Mouse (Mus musculus) myocyte (in vitro differentiated cells): ENCODE results near the gene Arhgap19. TPM values are rescaled to one million over a fixed set of nuclear protein-coding genes. Genes with fewer than 3 reads are reported as not detected.

ENCODE experiments used
- H3K27me3 ChIP-seq: one replicate; pipeline ENCODE4 v1.6.1; 2011; ENCODE audit not compliant: control insufficient read depth, insufficient read depth, insufficient read length
- H3K36me3 ChIP-seq: one replicate; pipeline ENCODE4 v1.6.1; 2011; ENCODE audit not compliant: control insufficient read depth, insufficient read depth
- H3K4me2 ChIP-seq: one replicate; pipeline ENCODE4 v1.6.1; 2011; ENCODE audit warnings: low read depth, control low read depth
- H3K4me3 ChIP-seq: one replicate; pipeline ENCODE4 v1.5.1; 2011; ENCODE audit warnings: mild to moderate bottlenecking, control low read depth, moderate library complexity
- H3K79me2 ChIP-seq: one replicate; pipeline ENCODE4 v1.6.1; 2011; ENCODE audit not compliant: control insufficient read depth, insufficient read depth
- H3ac ChIP-seq: one replicate; pipeline ENCODE4 v1.6.1; 2011; ENCODE audit not compliant: control insufficient read depth, insufficient read length
- CEBPB ChIP-seq: IDR thresholded peaks from 2 replicates; pipeline ENCODE4 v1.6.1; 2011; ENCODE audit warnings: mild to moderate bottlenecking, moderate library complexity; ENCODE audit not compliant: poor library complexity, insufficient read depth, severe bottlenecking
- E2F4 ChIP-seq: IDR thresholded peaks from one replicate; pipeline ENCODE4 v1.6.1; 2011; ENCODE audit warnings: mild to moderate bottlenecking, control low read depth, moderate library complexity; ENCODE audit not compliant: insufficient read depth
- MAX ChIP-seq: IDR thresholded peaks from one replicate; pipeline ENCODE4 v1.6.1; 2011; ENCODE audit warnings: low read depth, mild to moderate bottlenecking, control low read depth
- MYOD1 ChIP-seq, 3 experiments: IDR thresholded peaks; one replicate each; pipeline ENCODE4 v1.6.1; 2011; ENCODE audit warnings: control low read depth in 2 of 3, low read depth in 2 of 3, mild to moderate bottlenecking in 2 of 3, moderate library complexity in 1 of 3; ENCODE audit not compliant: insufficient read length in 2 of 3, control insufficient read depth in 1 of 3
- MYOG ChIP-seq, 3 experiments: IDR thresholded peaks; one replicate each; pipeline ENCODE4 v1.6.1; 2011; ENCODE audit warnings: control low read depth in 2 of 3, low read depth in 2 of 3, mild to moderate bottlenecking in 2 of 3; ENCODE audit not compliant: insufficient read length in 2 of 3, control insufficient read depth in 1 of 3, insufficient read depth in 1 of 3
- POLR2A ChIP-seq: IDR thresholded peaks from one replicate; pipeline ENCODE4 v1.6.1; 2011; ENCODE audit warnings: low read depth, mild to moderate bottlenecking, control low read depth, moderate library complexity; ENCODE audit not compliant: insufficient read length
- POLR2AphosphoS2 ChIP-seq: IDR thresholded peaks from one replicate; pipeline ENCODE4 v1.6.1; 2011; ENCODE audit warnings: low read depth, control low read depth; ENCODE audit not compliant: insufficient read length
- REST ChIP-seq: IDR thresholded peaks from one replicate; pipeline ENCODE4 v1.6.1; 2011; ENCODE audit warnings: mild to moderate bottlenecking, control low read depth, moderate library complexity; ENCODE audit not compliant: insufficient read depth, insufficient read length
- SRF ChIP-seq: IDR thresholded peaks from one replicate; pipeline ENCODE4 v1.6.1; 2011; ENCODE audit warnings: low read depth; ENCODE audit not compliant: control insufficient read depth, insufficient read length
- TCF12 ChIP-seq: IDR thresholded peaks from one replicate; pipeline ENCODE4 v1.6.1; 2011; ENCODE audit warnings: mild to moderate bottlenecking, control low read depth; ENCODE audit not compliant: poor library complexity, insufficient read depth, severe bottlenecking
- TCF3 ChIP-seq: IDR thresholded peaks from one replicate; pipeline ENCODE4 v1.6.1; 2011; ENCODE audit warnings: low read depth, control low read depth; ENCODE audit not compliant: insufficient read length
- USF1 ChIP-seq: IDR thresholded peaks from one replicate; pipeline ENCODE4 v1.6.1; 2011; ENCODE audit warnings: low read depth, mild to moderate bottlenecking, control low read depth, moderate library complexity
- polyA plus RNA-seq: library from polyadenylated mRNA; unstranded; fragments of >200 nt; fragmentation: generic; extraction: Trizol; gene quantifications from one replicate; pipeline ENCODE4 v1.2.1, GENCODE M21; 2012; ENCODE audit warnings: missing spikeins

Gene Arhgap19
- polyA plus RNA-seq, 1 experiment = 4.4 TPM

- H3K36me3 ChIP-seq = no peaks in the 10 kb centered on the region
- H3ac ChIP-seq = no peak overlapping the region
- no peak overlapping the region for H3K4me2 ChIP-seq
- TF ChIP-seq TCF3 = no peak
- TF ChIP-seq TCF12 = no peak
- no peak for TF ChIP-seq CEBPB
- no peak for TF ChIP-seq USF1
- no peak for TF ChIP-seq REST
- TF ChIP-seq MYOD1 (IDR thresholded peaks at IDR 0.05; ENCODE audit: control insufficient read depth in 1 of 3, insufficient read length in 2 of 3, low read depth in 2 of 3) = no peak
- TF ChIP-seq POLR2AphosphoS2 = no peak
- H3K27me3 ChIP-seq = peaks cover 44% of the 10 kb centered on the region
- no peaks in the 10 kb centered on the region for H3K79me2 ChIP-seq
- no peak overlapping the region for H3K4me3 ChIP-seq
Measured at GRCm38 (mm10) chr19:41751906-41752305, 49.9 kb downstream of the Arhgap19 start.

GRCm38 (mm10) chr19:41747436-41747835 lies 54.4 kb downstream of the Arhgap19 start:
- TF ChIP-seq POLR2AphosphoS2 = no peak
- TF ChIP-seq TCF3 = no peak
- TF ChIP-seq USF1 = no peak
- no peak for TF ChIP-seq TCF12
- no peak for TF ChIP-seq REST
- no peak for TF ChIP-seq MYOG (IDR thresholded peaks at IDR 0.05; ENCODE audit: control insufficient read depth in 1 of 3, insufficient read depth in 1 of 3, insufficient read length in 2 of 3, low read depth in 2 of 3)
- TF ChIP-seq POLR2A = no peak
- TF ChIP-seq SRF = no peak
- TF ChIP-seq E2F4 = no peak
- TF ChIP-seq MYOD1 (IDR thresholded peaks at IDR 0.05; ENCODE audit: control insufficient read depth in 1 of 3, insufficient read length in 2 of 3, low read depth in 2 of 3) = no peak
- no peak for TF ChIP-seq CEBPB
- TF ChIP-seq MAX = no peak
- Histone ChIP-seq H3K4me3 (no peak overlapping the region), H3K27me3 (peaks cover 59% of the 10 kb centered on the region), H3K79me2 (no peaks in the 10 kb centered on the region), H3K36me3 (no peaks in the 10 kb centered on the region), H3ac (no peak overlapping the region), H3K4me2 (no peak overlapping the region)

- H3K4me2 ChIP-seq = no peak overlapping the region
- no peak overlapping the region for H3ac ChIP-seq
- peaks cover 56% of the 10 kb centered on the region for H3K27me3 ChIP-seq
- H3K79me2 ChIP-seq = no peaks in the 10 kb centered on the region
- TF ChIP-seq POLR2AphosphoS2 (no peak), TCF12 (no peak), MAX (no peak)
- H3K4me3 ChIP-seq = no peak overlapping the region
- no peaks in the 10 kb centered on the region for H3K36me3 ChIP-seq
Measured at GRCm38 (mm10) chr19:41745941-41746557, 55.8 kb downstream of the Arhgap19 start.

- Histone ChIP-seq H3ac (no peak within 1 kb of the TSS), H3K4me3 (no peak within 1 kb of the TSS)
- no peak for TF ChIP-seq MYOD1 (IDR thresholded peaks at IDR 0.05; ENCODE audit: control insufficient read depth in 1 of 3, insufficient read length in 2 of 3, low read depth in 2 of 3)
- no peak for TF ChIP-seq MAX
- TF ChIP-seq E2F4 = no peak
- TF ChIP-seq USF1 = no peak
- no peak for TF ChIP-seq CEBPB
- no peak for TF ChIP-seq SRF
- no peak for TF ChIP-seq MYOG (IDR thresholded peaks at IDR 0.05; ENCODE audit: control insufficient read depth in 1 of 3, insufficient read depth in 1 of 3, insufficient read length in 2 of 3, low read depth in 2 of 3)
- no peak for TF ChIP-seq POLR2A
- no peak for TF ChIP-seq TCF3
- TF ChIP-seq REST = no peak
- no peak for TF ChIP-seq POLR2AphosphoS2
- TF ChIP-seq TCF12 = no peak
Measured at GRCm38 (mm10) chr19:41743396-41743795, 58.5 kb downstream of the Arhgap19 start, which contains the start of gene Slit1. Slit1 (minus strand) TSS chr19:41743665.

GRCm38 (mm10) chr19:41738896-41739295 lies 63.0 kb downstream of the Arhgap19 start:
- TF ChIP-seq MYOD1 (IDR thresholded peaks at IDR 0.05; ENCODE audit: control insufficient read depth in 1 of 3, insufficient read length in 2 of 3, low read depth in 2 of 3) (no peak), POLR2A (no peak), SRF (no peak), E2F4 (no peak), POLR2AphosphoS2 (no peak), MYOG (IDR thresholded peaks at IDR 0.05; ENCODE audit: control insufficient read depth in 1 of 3, insufficient read depth in 1 of 3, insufficient read length in 2 of 3, low read depth in 2 of 3) (no peak), CEBPB (no peak), TCF12 (no peak), MAX (no peak), REST (no peak), TCF3 (no peak), USF1 (no peak)
- H3K4me2 ChIP-seq = no peak overlapping the region

More at GRCm38 (mm10) chr19:41743396-41743795, 58.5 kb downstream of the Arhgap19 start, which contains the start of gene Slit1:
- Histone ChIP-seq H3K36me3 (no peaks in the 10 kb centered on the region), H3K4me2 (no peak within 1 kb of the TSS), H3K79me2 (no peaks in the 10 kb centered on the region), H3K27me3 (peaks cover 83% of the 10 kb centered on the region)

More at GRCm38 (mm10) chr19:41738896-41739295, 63.0 kb downstream of the Arhgap19 start:
- Histone ChIP-seq H3K27me3 (peaks cover 73% of the 10 kb centered on the region), H3K4me3 (no peak overlapping the region), H3K79me2 (no peaks in the 10 kb centered on the region), H3ac (no peak overlapping the region), H3K36me3 (no peaks in the 10 kb centered on the region)
